Mouse (Mus musculus): ENCODE measurements around the gene Ccsap. TPM values are rescaled to one million over a fixed set of nuclear protein-coding genes. Genes with fewer than 3 reads are reported as not detected.

Gene Ccsap
- polyA plus RNA-seq, 2 experiments from 2014 or later = 3.2 to 3.3 TPM

DNA sequence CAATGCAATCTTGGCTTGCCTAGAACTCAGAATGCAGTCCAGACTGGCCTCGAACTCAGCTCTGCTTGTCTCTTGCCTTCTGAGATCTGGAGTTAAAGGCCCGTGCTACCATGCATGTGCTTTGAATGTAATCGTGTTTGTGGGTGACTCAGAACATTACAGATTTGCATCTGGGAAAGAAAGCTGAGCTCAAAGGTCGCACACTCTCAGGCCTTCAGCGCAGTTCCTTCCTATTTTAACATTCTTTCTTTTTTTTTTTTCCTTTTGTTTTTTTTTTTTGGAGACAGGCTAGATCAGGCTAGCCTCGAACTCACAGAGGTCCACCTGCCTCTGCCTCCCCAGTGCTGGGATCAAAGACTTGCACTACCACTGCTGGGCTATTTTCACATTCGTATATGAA is 55.4 kb downstream of the Ccsap start:
- no peak for ATAC-seq

DNA sequence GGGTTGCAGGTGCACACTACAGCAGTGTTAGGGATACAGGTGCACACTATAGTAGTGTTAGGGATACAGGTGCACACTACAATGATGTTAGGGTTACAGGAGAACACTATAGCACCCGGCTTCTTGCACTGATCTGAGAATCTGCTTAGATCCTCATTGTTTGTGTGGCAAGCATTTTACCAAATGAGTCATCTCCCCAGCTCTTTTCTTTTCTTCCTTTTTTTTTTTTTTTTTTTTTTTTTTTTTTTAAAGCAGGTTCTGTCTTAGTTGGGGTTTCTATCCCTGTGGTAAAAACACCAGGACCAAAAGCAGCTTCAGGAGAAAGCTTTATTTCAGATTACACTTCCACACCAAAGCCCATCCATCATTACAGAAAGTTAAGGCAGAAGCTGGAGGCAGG is 56.4 kb downstream of the Ccsap start:
- no peak for ATAC-seq

DNA sequence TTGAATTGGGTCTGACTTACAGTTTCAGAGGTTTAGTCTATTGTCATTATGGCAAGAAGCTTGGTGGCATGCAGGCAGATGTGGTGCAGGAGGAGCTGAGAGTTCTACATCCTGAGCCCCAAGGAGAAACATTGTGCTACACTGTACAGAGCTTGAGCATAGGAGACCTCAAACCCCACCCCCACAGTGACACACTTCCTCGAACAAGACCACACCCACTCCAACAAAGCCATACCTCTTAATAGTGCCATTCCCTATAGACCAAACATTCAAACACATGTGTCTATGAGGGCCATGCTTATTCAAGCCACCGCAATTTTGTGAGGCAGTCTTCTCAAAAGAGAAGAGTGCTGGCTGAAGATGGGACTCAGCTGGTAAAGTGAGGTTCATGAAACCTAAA is 58.5 kb downstream of the Ccsap start:
- ATAC-seq = no peak

DNA sequence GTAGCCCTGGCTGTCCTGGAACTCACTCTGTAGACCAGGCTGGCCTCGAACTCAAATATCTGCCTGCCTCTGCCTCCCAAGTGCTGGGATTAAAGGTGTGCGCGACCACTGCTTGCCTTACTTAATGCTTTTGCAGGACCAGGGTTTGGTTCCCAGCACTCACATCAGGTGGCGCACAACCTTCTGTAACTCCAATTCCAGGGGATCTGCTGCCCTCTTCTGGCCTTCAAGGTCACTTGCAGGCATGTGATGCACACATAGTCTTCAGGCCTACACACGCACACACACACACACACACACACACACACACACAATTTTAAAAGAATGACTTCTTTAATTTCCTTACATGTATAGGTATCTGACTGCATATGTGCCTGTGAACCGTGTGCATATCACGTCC is 59.1 kb downstream of the Ccsap start:
- no peak for ATAC-seq

DNA sequence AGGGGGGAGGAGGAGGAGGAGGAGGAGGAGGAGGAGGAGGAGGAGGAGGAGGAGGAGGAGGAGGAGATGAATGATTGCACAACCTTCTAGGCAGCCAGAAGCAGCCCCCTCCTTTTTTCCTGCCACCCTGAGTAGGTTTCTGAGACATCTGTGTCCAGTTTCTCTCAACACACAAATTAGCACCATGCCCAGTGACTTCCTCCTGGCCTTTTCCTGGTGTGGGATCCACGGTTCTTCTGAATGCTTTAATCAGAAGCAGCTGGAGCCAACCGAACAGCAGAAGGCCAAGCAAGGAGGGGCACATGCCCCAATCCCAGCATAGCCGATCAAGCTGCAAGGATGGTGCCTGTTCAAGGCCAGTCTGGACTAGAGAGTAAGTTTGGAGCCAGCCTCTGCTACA is 60.1 kb downstream of the Ccsap start:
- no peak for ATAC-seq

DNA sequence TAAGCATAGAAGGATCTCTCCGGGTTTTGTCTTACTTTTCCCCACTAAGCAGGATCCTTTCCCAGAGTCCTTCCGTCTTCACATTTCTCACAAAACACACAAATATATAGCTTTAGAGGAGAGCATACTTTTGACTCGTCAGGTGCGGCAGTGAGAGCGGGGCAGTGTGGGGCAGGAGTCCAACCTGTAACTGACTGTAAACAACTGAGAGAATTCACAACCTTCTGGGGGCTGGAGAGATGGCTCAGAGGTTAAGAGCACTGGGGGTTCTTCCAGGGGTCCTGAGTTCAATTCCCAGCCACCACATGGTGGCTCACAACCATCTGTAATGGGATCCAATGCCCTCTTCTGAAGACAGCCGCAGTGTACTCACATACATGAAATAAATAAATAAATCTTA is 60.6 kb downstream of the Ccsap start:
- no peak for ATAC-seq

DNA sequence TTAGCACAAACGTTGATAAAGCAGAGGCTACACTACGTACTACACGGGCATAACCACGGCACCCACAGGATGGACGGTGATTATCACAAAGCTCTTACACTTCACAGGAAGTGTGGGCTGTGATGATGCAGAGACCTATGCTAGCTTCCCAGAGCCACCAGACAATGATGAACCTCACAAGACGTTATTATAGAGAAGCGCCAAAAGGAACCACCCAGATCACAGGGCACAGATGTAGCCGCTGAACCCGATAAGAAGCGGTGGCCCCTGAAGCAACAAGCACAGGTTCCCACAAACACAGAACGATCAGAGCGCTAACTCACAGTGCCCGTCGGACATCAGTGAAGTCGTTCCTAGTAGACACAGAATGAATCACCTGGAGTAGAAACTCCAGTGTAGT is 62.1 kb downstream of the Ccsap start:
- ATAC-seq = peak; percentile 83

DNA sequence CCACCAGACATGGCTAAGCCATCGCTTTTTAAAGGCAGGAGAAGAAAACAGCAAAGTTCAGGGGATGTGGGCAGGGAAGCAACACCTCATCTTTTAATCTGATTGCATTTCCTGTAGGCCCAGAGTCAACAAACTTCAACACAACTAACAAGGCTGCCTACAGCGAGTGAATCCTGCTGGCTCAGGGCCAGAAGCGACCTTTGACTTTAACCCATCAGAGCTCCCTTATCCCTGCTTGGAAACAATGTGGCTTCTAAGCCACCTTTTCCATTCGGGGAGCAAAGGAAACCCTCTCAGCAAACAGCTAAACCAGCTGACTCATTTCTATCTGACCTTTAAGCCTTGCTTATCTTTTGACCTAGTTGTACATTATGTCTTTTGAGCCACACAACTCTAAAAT is 63.3 kb downstream of the Ccsap start:
- ATAC-seq = peak; percentile 68

DNA sequence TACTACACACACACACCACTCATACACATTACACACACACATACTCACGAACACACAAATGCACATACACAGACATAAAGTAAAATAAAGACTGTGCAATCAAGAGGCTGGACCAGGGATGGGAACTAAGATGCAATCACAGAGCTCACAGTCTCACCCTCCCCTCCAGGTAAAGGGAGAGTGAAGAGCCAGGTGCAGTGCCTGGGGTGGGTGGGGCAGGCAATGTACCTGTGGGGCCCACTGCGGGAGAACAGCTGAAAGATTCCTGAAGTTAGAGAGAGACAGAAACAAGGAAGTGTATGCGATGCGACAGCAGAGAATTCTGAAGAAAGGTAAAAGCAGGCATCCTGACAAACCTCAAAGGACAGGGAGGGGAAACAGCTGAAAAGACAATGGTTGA is 65.2 kb downstream of the Ccsap start:
- no peak for ATAC-seq

DNA sequence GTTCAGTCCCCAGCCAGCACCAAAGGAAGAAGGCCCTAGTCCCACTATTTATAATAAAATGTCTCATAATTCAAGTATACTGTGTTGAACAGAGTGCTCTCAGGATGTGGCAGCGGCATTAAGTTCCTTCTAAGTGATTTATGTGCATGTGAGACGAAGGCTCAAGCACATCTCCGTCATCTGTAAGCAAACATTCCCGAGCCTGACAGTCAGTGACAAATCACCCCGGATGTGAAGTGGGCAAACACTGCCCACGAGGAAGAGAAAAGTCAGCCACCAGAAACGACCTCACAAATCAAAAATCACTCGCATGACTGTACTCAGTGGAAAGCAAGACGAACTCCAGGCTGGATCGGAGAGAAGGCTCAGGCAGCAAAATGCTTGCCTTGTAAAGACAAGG is 66.1 kb downstream of the Ccsap start:
- ATAC-seq = no peak

DNA sequence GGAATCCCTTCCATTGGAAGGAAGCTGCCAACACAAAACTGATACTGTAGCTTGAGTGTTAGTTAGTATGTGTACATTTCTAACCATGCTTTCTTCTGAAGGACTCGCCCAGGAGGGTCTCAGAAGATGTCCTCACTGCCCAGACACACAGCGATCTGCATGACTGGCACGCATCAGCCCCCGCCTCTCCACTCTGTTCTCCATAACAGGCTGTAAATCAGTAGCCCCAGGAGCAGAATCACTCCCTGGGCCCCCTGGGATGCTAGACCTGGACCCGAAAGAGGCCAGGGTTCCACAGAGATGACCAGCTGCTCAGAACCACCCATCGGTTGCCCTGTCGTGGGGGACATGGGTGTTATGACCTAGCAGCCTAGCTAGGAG is 68.2 kb downstream of the Ccsap start:
- no peak for ATAC-seq

DNA sequence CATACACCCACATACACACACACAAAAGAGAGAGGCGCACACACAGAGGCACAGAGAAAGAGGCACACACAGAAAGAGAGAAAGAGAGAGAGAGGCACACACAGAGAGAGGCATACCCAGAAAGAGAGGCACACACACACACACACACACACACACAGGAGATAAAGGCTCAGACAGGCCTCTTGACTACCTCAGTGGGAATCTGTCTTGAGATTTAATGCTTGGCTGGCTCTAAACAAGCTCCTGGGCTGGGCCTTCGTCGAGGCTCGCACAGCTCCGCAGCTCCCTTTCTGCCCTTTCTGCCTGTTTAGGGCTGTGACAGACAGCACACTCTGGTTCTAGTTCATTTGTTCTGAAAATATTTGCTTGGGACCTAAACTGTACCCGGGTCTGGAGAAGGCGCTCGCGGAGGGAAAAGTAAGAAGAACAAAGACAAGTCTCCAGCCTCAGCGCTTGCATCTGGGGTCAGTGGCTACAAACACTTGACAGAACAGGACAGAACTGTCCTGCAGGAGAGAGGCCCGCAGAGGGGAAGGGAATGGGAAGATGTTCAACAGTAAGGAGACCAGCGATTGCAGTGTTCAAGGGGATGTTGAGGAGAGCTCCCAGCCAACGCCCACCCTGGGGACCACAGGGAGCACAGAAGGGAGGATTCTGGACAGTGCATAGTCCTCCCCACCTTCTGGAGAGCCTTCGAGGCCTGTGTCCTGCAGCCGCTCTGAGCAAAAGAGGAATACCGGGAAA is 68.7 kb downstream of the Ccsap start:
- no peak for ATAC-seq

Other genes starting within 250 kb of the Ccsap start
- gene Rhou, start 206.3 kb downstream of the Ccsap start, polyA plus RNA-seq (2017; shearing (Covaris generic)) = not detected
- gene Rab4a, start 54.2 kb downstream of the Ccsap start, polyA plus RNA-seq (2017; shearing (Covaris generic)) = 10 to 100 TPM; 14.2 to 20.3 TPM
- under 1 TPM in 1 of 2 experiments, not detected in 1; 0.48 TPM for gene Acta1, start 34.5 kb upstream of the Ccsap start, polyA plus RNA-seq (2017; shearing (Covaris generic))
- gene Nup133, start 89.1 kb upstream of the Ccsap start, polyA plus RNA-seq (2017; shearing (Covaris generic)) = 10 to 100 TPM in 1 of 2 experiments, 1 to 10 TPM in 1; 6.4 to 10.2 TPM
- 1 to 10 TPM in 1 of 2 experiments, under 1 TPM in 1; 0.69 to 2.0 TPM for gene Abcb10, start 122.9 kb upstream of the Ccsap start, polyA plus RNA-seq (2017; shearing (Covaris generic))
- gene Taf5l, start 161.2 kb upstream of the Ccsap start, polyA plus RNA-seq (2017; shearing (Covaris generic)) = 10 to 100 TPM; 12.0 to 13.7 TPM
- 1 to 10 TPM; 4.4 to 5.7 TPM for gene Urb2, start 161.3 kb upstream of the Ccsap start, polyA plus RNA-seq (2017; shearing (Covaris generic))